In genomic region chr9:118791231-118791630, GRCm38 (mm10) we compare ENCODE assay signal across 23 mouse cellular contexts.
DNase-seq lines count a peak whose midpoint lies in the region; ATAC-seq lines count a peak whose summit lies in the region.
"Had no signal": no experiment of that assay in that cellular context is flagged by ENCODE, and none has a peak within 500 bp of the region (broad histone marks: within the 10 kb centered on the region; RNA-seq: fewer than 3 reads in every experiment).

No protein-coding gene starts in this region.

- no peaks in the 10 kb centered on the region for H3K9me3 ChIP-seq in midbrain, embryonic 13.5 days
- H3K9me3 ChIP-seq in midbrain, embryonic 11.5 days (ENCODE audit: control insufficient read depth, low read length) = no peaks in the 10 kb centered on the region
- no peaks in the 10 kb centered on the region for H3K9me3 ChIP-seq in hindbrain, embryonic 12.5 days (replicated peaks)
- H3K9me3 ChIP-seq in midbrain, embryonic 16.5 days (replicated peaks; ENCODE audit: control insufficient read depth, low read length, poor library complexity, severe bottlenecking) = no peaks in the 10 kb centered on the region
- H3K9me3 ChIP-seq in liver, embryonic 11.5 days (ENCODE audit: control insufficient read depth, low read length) = no peaks in the 10 kb centered on the region
- H3K9me3 ChIP-seq: embryonic facial prominence, embryonic 12.5 days; heart, embryonic 13.5 days; intestine, embryonic 15.5 days; liver, embryonic 13.5 days had no signal

- no peak overlapping the region for H3K4me2 ChIP-seq in midbrain, embryonic 13.5 days (replicated peaks)
- no peak overlapping the region for H3K4me2 ChIP-seq in midbrain, embryonic 11.5 days
- no peak overlapping the region for H3K4me2 ChIP-seq in hindbrain, embryonic 12.5 days (replicated peaks)
- H3K4me2 ChIP-seq in midbrain, embryonic 16.5 days (ENCODE audit: low read length) = no peak overlapping the region
- H3K4me2 ChIP-seq in liver, embryonic 11.5 days = no peak overlapping the region
- H3K4me2 ChIP-seq: embryonic facial prominence, embryonic 12.5 days; heart, embryonic 13.5 days; intestine, embryonic 15.5 days; limb, embryonic 12.5 days; liver, embryonic 13.5 days; lung, embryonic 14.5 days had no signal

- H3K27me3 ChIP-seq in midbrain, embryonic 13.5 days = no peaks in the 10 kb centered on the region
- no peaks in the 10 kb centered on the region for H3K27me3 ChIP-seq in midbrain, embryonic 11.5 days (ENCODE audit: control insufficient read depth, insufficient read depth, low read length)
- H3K27me3 ChIP-seq in hindbrain, embryonic 12.5 days = no peaks in the 10 kb centered on the region
- H3K27me3 ChIP-seq in midbrain, embryonic 16.5 days (ENCODE audit: control insufficient read depth, insufficient read depth, low read depth, low read length) = no peaks in the 10 kb centered on the region
- no peaks in the 10 kb centered on the region for H3K27me3 ChIP-seq in liver, embryonic 11.5 days (replicated peaks; ENCODE audit: control insufficient read depth, insufficient read depth, low read length)
- H3K27me3 ChIP-seq: embryonic facial prominence, embryonic 12.5 days; heart, embryonic 13.5 days; intestine, embryonic 15.5 days; limb, embryonic 12.5 days; liver, embryonic 13.5 days had no signal

- H3K27ac ChIP-seq in midbrain, embryonic 13.5 days = no peak overlapping the region
- no peak overlapping the region for H3K27ac ChIP-seq in midbrain, embryonic 11.5 days (ENCODE audit: low read depth, low read length)
- H3K27ac ChIP-seq in hindbrain, embryonic 12.5 days = no peak overlapping the region
- H3K27ac ChIP-seq in midbrain, embryonic 16.5 days (ENCODE audit: low read length) = no peak overlapping the region
- no peak overlapping the region for H3K27ac ChIP-seq in liver, embryonic 11.5 days (ENCODE audit: low read depth, low read length)
- H3K27ac ChIP-seq: embryonic facial prominence, embryonic 12.5 days; heart, embryonic 13.5 days; intestine, embryonic 15.5 days; limb, embryonic 12.5 days; liver, embryonic 13.5 days had no signal

- no peak for DNase-seq in midbrain, embryonic 11.5 days (ENCODE audit: low spot score, missing footprints)
- no peak for DNase-seq in liver, embryonic 11.5 days (ENCODE audit: low spot score)
- no peak for DNase-seq in adrenal gland, adult 8-10 months
- DNase-seq: B cell, adult 2 months; cerebellum, adult 9-10 months; gastrocnemius, postnatal 14 days; heart, adult 18-20 months; heart, postnatal 36 days; liver, embryonic 13.5 days; lung, embryonic 14.5 days; lung, postnatal 36 days; right cerebral cortex, postnatal 14 days; spleen, adult 18-20 months; thymus, postnatal 36 days had no signal

- no peaks in the 10 kb centered on the region for H3K36me3 ChIP-seq in midbrain, embryonic 13.5 days
- H3K36me3 ChIP-seq in midbrain, embryonic 11.5 days (ENCODE audit: control insufficient read depth, insufficient read depth, low read length) = no peaks in the 10 kb centered on the region
- H3K36me3 ChIP-seq in hindbrain, embryonic 12.5 days = no peaks in the 10 kb centered on the region
- H3K36me3 ChIP-seq in midbrain, embryonic 16.5 days (ENCODE audit: control insufficient read depth, insufficient read depth, low read length) = no peaks in the 10 kb centered on the region
- H3K36me3 ChIP-seq in liver, embryonic 11.5 days (ENCODE audit: control insufficient read depth, insufficient read depth, low read length) = no peaks in the 10 kb centered on the region
- H3K36me3 ChIP-seq: embryonic facial prominence, embryonic 12.5 days; heart, embryonic 13.5 days; intestine, embryonic 15.5 days; limb, embryonic 12.5 days; liver, embryonic 13.5 days had no signal

- 0 out of 2 replicates have a peak, but pooled peaks have one; percentile 53 for ATAC-seq in midbrain, embryonic 13.5 days
- no peak for ATAC-seq in midbrain, embryonic 11.5 days (ENCODE audit: low FRiP score)
- ATAC-seq in hindbrain, embryonic 12.5 days (ENCODE audit: low FRiP score) = 0 out of 2 replicates have a peak, but pooled peaks have one; percentile 48
- ATAC-seq in midbrain, embryonic 16.5 days = peak; percentile 73; the same call in 1 of the 2 replicates
- ATAC-seq in megakaryocyte, adult 5-6 weeks (ENCODE audit: poor library complexity, severe bottlenecking) = no peak
- no peak for ATAC-seq in liver, embryonic 11.5 days (replicated peaks; ENCODE audit: low FRiP score)
- ATAC-seq: intestine, embryonic 15.5 days had no signal

- peaks cover 16% of the 10 kb centered on the region for H3K4me1 ChIP-seq in midbrain, embryonic 13.5 days (replicated peaks)
- H3K4me1 ChIP-seq in midbrain, embryonic 11.5 days (ENCODE audit: control insufficient read depth, insufficient read depth, low read length) = peaks cover 2% of the 10 kb centered on the region; the same call in 1 of the 2 replicates
- H3K4me1 ChIP-seq in hindbrain, embryonic 12.5 days = peaks cover 14% of the 10 kb centered on the region; the same call in 1 of the 2 replicates
- peaks cover 7% of the 10 kb centered on the region for H3K4me1 ChIP-seq in midbrain, embryonic 16.5 days (ENCODE audit: control insufficient read depth, insufficient read depth, low read length)
- H3K4me1 ChIP-seq in liver, embryonic 11.5 days (replicated peaks; ENCODE audit: control insufficient read depth, insufficient read depth, low read length) = no peaks in the 10 kb centered on the region

- H3K9ac ChIP-seq in midbrain, embryonic 13.5 days (replicated peaks) = no peak overlapping the region
- H3K9ac ChIP-seq in midbrain, embryonic 11.5 days (ENCODE audit: low read length) = no peak overlapping the region
- no peak overlapping the region for H3K9ac ChIP-seq in hindbrain, embryonic 12.5 days
- no peak overlapping the region for H3K9ac ChIP-seq in midbrain, embryonic 16.5 days (ENCODE audit: low read depth, low read length)
- no peak overlapping the region for H3K9ac ChIP-seq in liver, embryonic 11.5 days (ENCODE audit: low read depth, low read length)
- H3K9ac ChIP-seq: embryonic facial prominence, embryonic 12.5 days; heart, embryonic 13.5 days; intestine, embryonic 15.5 days; limb, embryonic 12.5 days; liver, embryonic 13.5 days; lung, embryonic 14.5 days had no signal

- WGBS in midbrain, embryonic 13.5 days = 49% methylated on average over 3 of the region's 3 CpGs
- 73% methylated on average over 3 of the region's 3 CpGs for WGBS in midbrain, embryonic 11.5 days
- 54% methylated on average over 3 of the region's 3 CpGs for WGBS in hindbrain, embryonic 12.5 days
- WGBS in midbrain, embryonic 16.5 days = 49% methylated on average over 3 of the region's 3 CpGs
- WGBS in liver, embryonic 11.5 days = 89% methylated on average over 3 of the region's 3 CpGs

- H3K4me3 ChIP-seq in midbrain, embryonic 13.5 days (replicated peaks) = no peak overlapping the region
- H3K4me3 ChIP-seq in midbrain, embryonic 11.5 days (ENCODE audit: low read depth, low read length) = no peak overlapping the region
- no peak overlapping the region for H3K4me3 ChIP-seq in hindbrain, embryonic 12.5 days
- H3K4me3 ChIP-seq in midbrain, embryonic 16.5 days (ENCODE audit: low read depth, low read length) = no peak overlapping the region
- H3K4me3 ChIP-seq in liver, embryonic 11.5 days (ENCODE audit: low read depth, low read length) = no peak overlapping the region
- H3K4me3 ChIP-seq: embryonic facial prominence, embryonic 12.5 days; erythroblast, embryonic 14.5 days; heart, embryonic 13.5 days; intestine, embryonic 15.5 days; limb, embryonic 12.5 days; liver, embryonic 13.5 days had no signal

Comparison
In these comparisons a context has a peak if more than half of its experiments do, and no peak if none do; other contexts are left out.
1. ATAC-seq: peak in midbrain, embryonic 13.5 days (single experiment), hindbrain, embryonic 12.5 days (single experiment) and midbrain, embryonic 16.5 days (single experiment); none in midbrain, embryonic 11.5 days (single experiment), megakaryocyte, adult 5-6 weeks (single experiment) and liver, embryonic 11.5 days (single experiment).